Mouse (Mus musculus): ENCODE data around the gene Gsto2. TPM values are rescaled to one million over a fixed set of nuclear protein-coding genes. Genes with fewer than 3 reads are reported as not detected.
A peak's percentile ranks its signal among the peaks of the same experiment; 100 is the strongest.
"Not testable (repeated sequence)": the region's sequence is repeated elsewhere in the genome, so short reads cannot be mapped to it uniquely, and the experiment has no call there.

The Gsto2 gene
- polyA plus RNA-seq, 2 experiments, result 0.08 to 0.37 TPM

- DNase-seq (ENCODE audit: low read depth in 3 of 3, low spot score in 3 of 3) (no peak), ATAC-seq (ENCODE audit: insufficient read depth) (no peak)
- Histone ChIP-seq H3K4me1 (replicated peaks; ENCODE audit: control insufficient read depth in 2 of 2, insufficient read depth in 2 of 2, low read length in 1 of 2) (peaks cover 0 to 7% of the 10 kb centered on the region in 2 experiments; a peak in 2 of 4 replicates), H3K4me3 (ENCODE audit: insufficient read depth in 1 of 2, low read depth in 2 of 2, low read length in 2 of 2) (no peak overlapping the region), H3K4me2 (ENCODE audit: low read depth) (no peak overlapping the region), H3K27me3 (ENCODE audit: control insufficient read depth, insufficient read depth, low read length) (peaks cover 11% of the 10 kb centered on the region), H3K27ac (no peak overlapping the region), H3K9me3 (ENCODE audit: control insufficient read depth, low read length) (no peaks in the 10 kb centered on the region), H3K9ac (replicated peaks) (no peak overlapping the region), H3K36me3 (replicated peaks; ENCODE audit: control insufficient read depth, insufficient read depth, low read depth) (no peaks in the 10 kb centered on the region)
- TF ChIP-seq CTCF (IDR thresholded peaks at IDR 0.05; ENCODE audit: low read depth), result no peak
- TF ChIP-seq EP300 (IDR thresholded peaks at IDR 0.05; ENCODE audit: low read depth), result no peak
- 64% methylated on average over 7 of the region's 7 CpGs for WGBS (ENCODE audit: insufficient replicate concordance)
These were observed 29.6 kb upstream of the Gsto2 start for GRCm38 (mm10) chr19:47835776-47836175.

- Histone ChIP-seq H3K9me3 (ENCODE audit: control insufficient read depth, low read length) (no peaks in the 10 kb centered on the region), H3K27ac (no peak overlapping the region), H3K9ac (replicated peaks) (no peak overlapping the region), H3K27me3 (ENCODE audit: control insufficient read depth, insufficient read depth, low read length) (peaks cover 11% of the 10 kb centered on the region), H3K4me1 (replicated peaks; ENCODE audit: control insufficient read depth in 2 of 2, insufficient read depth in 2 of 2, low read length in 1 of 2) (peaks cover 0 to 7% of the 10 kb centered on the region in 2 experiments; a peak in 2 of 4 replicates), H3K36me3 (replicated peaks; ENCODE audit: control insufficient read depth, insufficient read depth, low read depth) (no peaks in the 10 kb centered on the region), H3K4me3 (ENCODE audit: insufficient read depth in 1 of 2, low read depth in 2 of 2, low read length in 2 of 2) (peak overlapping the region; percentile 20 to 40), H3K4me2 (ENCODE audit: low read depth) (peak overlapping the region; percentile 55)
- 3% methylated on average over 49 of the region's 49 CpGs for WGBS (ENCODE audit: insufficient replicate concordance)
- ATAC-seq (ENCODE audit: insufficient read depth), result peak; percentile 60; the same call in 1 of the 2 replicates
- DNase-seq (ENCODE audit: low read depth in 3 of 3, low spot score in 3 of 3), result peak in 2 of 3 experiments; percentile 19 to 20
- TF ChIP-seq CTCF (IDR thresholded peaks at IDR 0.05; ENCODE audit: low read depth) (peak; percentile 43), EP300 (IDR thresholded peaks at IDR 0.05; ENCODE audit: low read depth) (no peak)
These were observed 28.4 kb upstream of the Gsto2 start for GRCm38 (mm10) chr19:47836701-47837526.

- WGBS (ENCODE audit: insufficient replicate concordance), result 4% methylated on average over 6 of the region's 6 CpGs
- Histone ChIP-seq H3K4me3 (ENCODE audit: insufficient read depth in 1 of 2, low read depth in 2 of 2, low read length in 2 of 2) (peak overlapping the region; percentile 20 to 40; a peak in 3 of 4 replicates), H3K27me3 (ENCODE audit: control insufficient read depth, insufficient read depth, low read length) (peaks cover 11% of the 10 kb centered on the region), H3K9ac (replicated peaks) (no peak overlapping the region), H3K27ac (no peak overlapping the region), H3K36me3 (replicated peaks; ENCODE audit: control insufficient read depth, insufficient read depth, low read depth) (no peaks in the 10 kb centered on the region), H3K9me3 (ENCODE audit: control insufficient read depth, low read length) (no peaks in the 10 kb centered on the region), H3K4me1 (replicated peaks; ENCODE audit: control insufficient read depth in 2 of 2, insufficient read depth in 2 of 2, low read length in 1 of 2) (peaks cover 0 to 7% of the 10 kb centered on the region in 2 experiments; a peak in 2 of 4 replicates), H3K4me2 (ENCODE audit: low read depth) (peak overlapping the region; percentile 55)
- TF ChIP-seq CTCF (IDR thresholded peaks at IDR 0.05; ENCODE audit: low read depth), result no peak
- ATAC-seq (ENCODE audit: insufficient read depth) (no peak), DNase-seq (ENCODE audit: low read depth in 3 of 3, low spot score in 3 of 3) (no peak)
These were observed 27.8 kb upstream of the Gsto2 start for GRCm38 (mm10) chr19:47837527-47837901.

- not testable (repeated sequence) for H3K36me3 ChIP-seq (replicated peaks; ENCODE audit: control insufficient read depth, insufficient read depth, low read depth); DNase-seq (ENCODE audit: low read depth in 3 of 3, low spot score in 3 of 3); ATAC-seq (ENCODE audit: insufficient read depth); H3K4me1 ChIP-seq (replicated peaks; ENCODE audit: control insufficient read depth in 2 of 2, insufficient read depth in 2 of 2, low read length in 1 of 2); H3K9me3 ChIP-seq (ENCODE audit: control insufficient read depth, low read length); H3K9ac ChIP-seq (replicated peaks); H3K4me3 ChIP-seq (ENCODE audit: insufficient read depth in 1 of 2, low read depth in 2 of 2, low read length in 2 of 2); H3K27ac ChIP-seq; H3K4me2 ChIP-seq (ENCODE audit: low read depth)
- WGBS (ENCODE audit: insufficient replicate concordance), result 41% methylated on average over 15 of the region's 15 CpGs
- H3K27me3 ChIP-seq (ENCODE audit: control insufficient read depth, insufficient read depth, low read length), result peaks cover 11% of the 10 kb centered on the region
These were observed 24.1 kb upstream of the Gsto2 start for GRCm38 (mm10) chr19:47841234-47841633.

- H3K4me2 ChIP-seq (ENCODE audit: low read depth), result no peak overlapping the region
- no peak overlapping the region for H3K9ac ChIP-seq (replicated peaks)
- no peak overlapping the region for H3K4me3 ChIP-seq (ENCODE audit: insufficient read depth in 1 of 2, low read depth in 2 of 2, low read length in 2 of 2)
- H3K4me1 ChIP-seq (replicated peaks; ENCODE audit: control insufficient read depth in 2 of 2, insufficient read depth in 2 of 2, low read length in 1 of 2), result peaks cover 0 to 4% of the 10 kb centered on the region in 2 experiments; a peak in 1 of 4 replicates
- TF ChIP-seq EP300 (IDR thresholded peaks at IDR 0.05; ENCODE audit: low read depth), result no peak
- no peak for TF ChIP-seq CTCF (IDR thresholded peaks at IDR 0.05; ENCODE audit: low read depth)
- no peak for ATAC-seq (ENCODE audit: insufficient read depth)
- WGBS (ENCODE audit: insufficient replicate concordance), result 66% methylated on average over 3 of the region's 3 CpGs
- H3K36me3 ChIP-seq (replicated peaks; ENCODE audit: control insufficient read depth, insufficient read depth, low read depth), result no peaks in the 10 kb centered on the region
- no peaks in the 10 kb centered on the region; the same call in 1 of the 2 replicates for H3K27me3 ChIP-seq (ENCODE audit: control insufficient read depth, insufficient read depth, low read length)
- no peak overlapping the region for H3K27ac ChIP-seq
- no peak for DNase-seq (ENCODE audit: low read depth in 3 of 3, low spot score in 3 of 3)
- H3K9me3 ChIP-seq (ENCODE audit: control insufficient read depth, low read length), result no peaks in the 10 kb centered on the region
These were observed 15.6 kb upstream of the Gsto2 start for GRCm38 (mm10) chr19:47849735-47850134.

- ATAC-seq (ENCODE audit: insufficient read depth); H3K4me3 ChIP-seq (ENCODE audit: insufficient read depth in 1 of 2, low read depth in 2 of 2, low read length in 2 of 2); DNase-seq (ENCODE audit: low read depth in 3 of 3, low spot score in 3 of 3); H3K36me3 ChIP-seq (replicated peaks; ENCODE audit: control insufficient read depth, insufficient read depth, low read depth); H3K9ac ChIP-seq (replicated peaks); H3K9me3 ChIP-seq (ENCODE audit: control insufficient read depth, low read length); H3K4me1 ChIP-seq (replicated peaks; ENCODE audit: control insufficient read depth in 2 of 2, insufficient read depth in 2 of 2, low read length in 1 of 2); H3K4me2 ChIP-seq (ENCODE audit: low read depth); H3K27me3 ChIP-seq (ENCODE audit: control insufficient read depth, insufficient read depth, low read length); H3K27ac ChIP-seq: not testable (repeated sequence)
- 80% methylated on average over 3 of the region's 3 CpGs for WGBS (ENCODE audit: insufficient replicate concordance)
These were observed 13.2 kb upstream of the Gsto2 start for GRCm38 (mm10) chr19:47852131-47852530.
